Mouse (Mus musculus): ENCODE data around the gene Nit1. TPM values are rescaled to one million over a fixed set of nuclear protein-coding genes. Genes with fewer than 3 reads are reported as not detected.
A peak's percentile ranks its signal among the peaks of the same experiment; 100 is the strongest.
"Not testable (repeated sequence)": the region's sequence is repeated elsewhere in the genome, so short reads cannot be mapped to it uniquely, and the experiment has no call there.

Nit1 gene
- polyA plus RNA-seq, 1 experiment from 2014 or later: 44.0 TPM

GRCm38 (mm10) chr1:171355812-171356340, 10.4 kb upstream of the Nit1 start:
- DNase-seq (ENCODE audit: low spot score): peak; percentile 74

- no peak for DNase-seq (ENCODE audit: low spot score)
Measured at GRCm38 (mm10) chr1:171349210-171349609, 3.8 kb upstream of the Nit1 start.

GRCm38 (mm10) chr1:171348665-171349064, 3.2 kb upstream of the Nit1 start:
- DNase-seq (ENCODE audit: low spot score): no peak

- no peak for DNase-seq (ENCODE audit: low spot score)
Measured at GRCm38 (mm10) chr1:171346095-171346450, 627 bp upstream of the Nit1 start.

- DNase-seq (ENCODE audit: low spot score): peak; percentile 2
Measured at GRCm38 (mm10) chr1:171344715-171345114, 731 bp downstream of the Nit1 start.

- peak; percentile 23 for DNase-seq (ENCODE audit: low spot score)
Measured at GRCm38 (mm10) chr1:171343922-171344677, 1.3 kb downstream of the Nit1 start.

- no peak for DNase-seq (ENCODE audit: low spot score)
Measured at GRCm38 (mm10) chr1:171342262-171343207, 2.9 kb downstream of the Nit1 start.

- DNase-seq (ENCODE audit: low spot score): no peak
Measured at GRCm38 (mm10) chr1:171330216-171330560, 15.3 kb downstream of the Nit1 start.

- peak; percentile 35 for DNase-seq (ENCODE audit: low spot score)
Measured at GRCm38 (mm10) chr1:171329433-171330215, 15.8 kb downstream of the Nit1 start.

GRCm38 (mm10) chr1:171328839-171329432, 16.5 kb downstream of the Nit1 start, which contains the start of gene Dedd:
TSS of gene Dedd (plus strand) at chr1:171329145.
- DNase-seq (ENCODE audit: low spot score): peak; percentile 94

GRCm38 (mm10) chr1:171328244-171328643, 17.2 kb downstream of the Nit1 start:
- no peak for DNase-seq (ENCODE audit: low spot score)

GRCm38 (mm10) chr1:171326588-171326987, 18.9 kb downstream of the Nit1 start:
- DNase-seq (ENCODE audit: low spot score): not testable (repeated sequence)

GRCm38 (mm10) chr1:171325571-171325970, 19.9 kb downstream of the Nit1 start:
- no peak for DNase-seq (ENCODE audit: low spot score)

GRCm38 (mm10) chr1:171322012-171322411, 23.4 kb downstream of the Nit1 start:
- no peak for DNase-seq (ENCODE audit: low spot score)

GRCm38 (mm10) chr1:171321415-171321814, 24.0 kb downstream of the Nit1 start:
- peak; percentile 35 for DNase-seq (ENCODE audit: low spot score)

GRCm38 (mm10) chr1:171320151-171320550, 25.3 kb downstream of the Nit1 start:
- no peak for DNase-seq (ENCODE audit: low spot score)

- no peak for DNase-seq (ENCODE audit: low spot score)
Measured at GRCm38 (mm10) chr1:171319748-171320147, 25.7 kb downstream of the Nit1 start.

- DNase-seq (ENCODE audit: low spot score): no peak
Measured at GRCm38 (mm10) chr1:171309321-171309720, 36.1 kb downstream of the Nit1 start.

- DNase-seq (ENCODE audit: low spot score): not testable (repeated sequence)
Measured at GRCm38 (mm10) chr1:171306157-171306556, 39.3 kb downstream of the Nit1 start.

GRCm38 (mm10) chr1:171298226-171298625, 47.2 kb downstream of the Nit1 start:
- no peak for DNase-seq (ENCODE audit: low spot score)

- DNase-seq (ENCODE audit: low spot score): no peak
Measured at GRCm38 (mm10) chr1:171295063-171295402, 50.4 kb downstream of the Nit1 start.
